Mouse (Mus musculus) hindbrain, postnatal 0 days (tissue): ENCODE data around the gene Ech1. TPM values are rescaled to one million over a fixed set of nuclear protein-coding genes. Genes with fewer than 3 reads are reported as not detected.

Experiments used
- ATAC-seq: fragments of 200-750 bp; cut with Nextera tagmentation; 2 replicates; pipeline ENCODE4 v1.8.0; 2017; ENCODE audit warnings: mild to moderate bottlenecking, moderate TSS enrichment, moderate library complexity
- DNase-seq: peaks from one replicate; pipeline ENCODE4 v3.0.0-alpha.2; 2015; ENCODE audit warnings: low spot score
- H3K27ac ChIP-seq: fragments of 300-500 bp; sonication (generic); 2 replicates; pipeline ENCODE4 v1.5.1; 2014; ENCODE audit warnings: mild to moderate bottlenecking
- H3K27me3 ChIP-seq: fragments of 300-500 bp; sonication (generic); 2 replicates; pipeline ENCODE4 v1.6.1; 2014; ENCODE audit warnings: low read length, mixed read lengths; ENCODE audit not compliant: insufficient read depth
- H3K36me3 ChIP-seq: fragments of 300-500 bp; sonication (generic); 2 replicates; pipeline ENCODE4 v1.6.1; 2014; ENCODE audit warnings: low read length, mixed read lengths; ENCODE audit not compliant: insufficient read depth
- H3K4me1 ChIP-seq: fragments of 300-500 bp; sonication (generic); 2 replicates; pipeline ENCODE4 v1.6.1; 2014; ENCODE audit warnings: antibody characterized with exemption, low read length, mixed read lengths; ENCODE audit not compliant: insufficient read depth
- H3K4me2 ChIP-seq: fragments of 300-500 bp; sonication (generic); 2 replicates; pipeline ENCODE4 v1.6.1; 2014; ENCODE audit warnings: low read depth, mild to moderate bottlenecking, low read length, moderate library complexity, mixed read lengths
- H3K4me3 ChIP-seq: fragments of 300-500 bp; sonication (generic); 2 replicates; pipeline ENCODE4 v1.5.1; 2014; ENCODE audit warnings: low read length
- H3K9ac ChIP-seq: fragments of 300-500 bp; sonication (generic); replicated peaks from 2 replicates; pipeline ENCODE4 v1.6.1; 2014; ENCODE audit warnings: mild to moderate bottlenecking, low read length, moderate library complexity, mixed read lengths
- H3K9me3 ChIP-seq: fragments of 300-500 bp; sonication (generic); 2 replicates; pipeline ENCODE4 v1.6.1; 2016; ENCODE audit warnings: low read length, mixed read lengths
- CTCF ChIP-seq: IDR thresholded peaks from 2 replicates; pipeline ENCODE4 v1.5.1; 2016; ENCODE audit warnings: antibody characterized with exemption, control low read depth, low read depth
- WGBS: fragments of 180-500 bp; shearing (Covaris S2); extraction: QIAGEN DNeasy Blood & Tissue Kit; methylation state at CpG from one replicate; pipeline ENCODE4 v1.1.7; 2014; 5-methylcytosine and 5-hydroxymethylcytosine counted together
- polyA plus RNA-seq: library from polyadenylated mRNA; unstranded; fragments of >200 nt; fragmentation: Nextera tagmentation; extraction: Ambion mirVana; gene quantifications from 2 replicates; pipeline ENCODE4 v1.2.1, GENCODE M21; 2015
- total RNA-seq: library from RNA; depleted of rRNA; stranded (reverse); fragments of >200 nt; gene quantifications from 2 replicates; pipeline ENCODE4 v1.2.3, GENCODE M21; 2014

The Ech1 gene
- total and polyA plus RNA-seq, 2 experiments from 2014 or later, result 122 to 131 TPM

DNA sequence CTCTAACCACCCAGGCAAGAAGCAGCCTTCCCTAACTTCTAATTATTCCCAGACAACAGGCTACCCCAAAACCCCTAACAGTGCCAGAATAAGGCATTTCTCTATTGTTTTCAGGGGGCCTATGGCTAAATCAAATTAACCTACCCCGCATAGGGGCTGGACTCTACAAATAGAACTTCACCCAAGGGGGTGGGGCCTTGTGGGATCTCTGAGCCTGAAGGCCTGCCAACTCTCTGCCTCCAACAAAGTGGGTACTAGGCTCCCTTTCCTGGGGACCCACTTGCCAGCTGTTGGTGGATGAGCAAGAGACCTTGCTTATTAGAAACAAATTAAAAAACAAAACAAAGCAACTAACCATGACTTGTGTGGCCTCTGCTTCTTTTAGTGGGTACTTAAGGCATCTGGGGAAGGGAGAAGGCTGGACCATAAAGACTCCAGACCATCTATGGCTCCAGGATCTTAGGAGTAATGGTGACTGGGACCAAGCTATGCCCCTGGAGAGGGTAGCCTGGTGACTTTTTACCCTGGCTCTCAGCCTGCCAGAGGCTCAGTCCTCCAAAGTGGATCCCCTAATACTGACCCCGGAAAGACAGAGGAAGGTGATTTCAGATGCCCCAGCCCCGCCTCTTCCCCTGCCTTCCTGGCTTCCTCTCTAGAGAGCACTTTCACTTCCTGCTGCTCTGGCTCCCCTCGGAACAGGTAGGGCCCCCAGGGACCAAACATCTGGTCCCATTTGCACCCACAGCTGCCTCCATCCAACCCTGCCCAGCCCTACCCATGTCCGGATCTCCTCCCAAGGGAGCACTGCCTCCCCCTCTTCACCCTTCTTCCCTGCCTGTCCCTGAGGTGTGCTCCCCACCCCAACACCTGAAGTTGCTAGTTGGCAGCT is 36.5 kb upstream of the Ech1 start, which contains the start of gene Rinl:
TSS of gene Rinl (plus strand) at position 663 of the 889 bp plus-strand sequence.
- no peak for ATAC-seq
- no peak within 1 kb of the TSS for H3K9ac ChIP-seq
- no peaks in the 10 kb centered on the region for H3K4me1 ChIP-seq
- WGBS, result 68% methylated on average over 5 of the region's 5 CpGs
- TF ChIP-seq CTCF, result no peak
- H3K27ac ChIP-seq, result no peak within 1 kb of the TSS
- H3K27me3 ChIP-seq, result no peaks in the 10 kb centered on the region
- no peaks in the 10 kb centered on the region; the same call in 1 of the 2 replicates for H3K36me3 ChIP-seq
- no peak for DNase-seq
- H3K9me3 ChIP-seq, result no peaks in the 10 kb centered on the region
- no peak within 1 kb of the TSS for H3K4me2 ChIP-seq
- no peak within 1 kb of the TSS for H3K4me3 ChIP-seq

DNA sequence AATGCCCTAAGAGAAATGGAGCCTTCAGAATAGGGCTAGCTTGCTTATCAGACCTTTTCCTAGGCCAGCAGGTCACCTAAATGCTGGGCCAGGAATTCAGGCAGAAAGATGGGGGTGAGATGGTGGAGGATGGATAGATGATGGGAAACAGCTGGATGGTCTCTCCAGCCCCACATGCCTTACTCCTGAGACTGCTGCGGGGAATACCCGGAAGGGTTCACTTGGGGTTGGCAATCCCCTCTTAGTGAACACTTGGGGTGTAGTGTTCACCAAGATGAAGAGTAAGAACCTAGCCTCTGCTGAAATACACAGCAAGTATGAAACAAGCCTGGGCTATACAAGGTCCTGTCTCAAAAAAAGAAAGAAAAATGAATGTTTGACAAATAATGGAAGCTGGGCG is 35.8 kb upstream of the Ech1 start:
- 89% methylated on average over 3 of the region's 3 CpGs for WGBS
- H3K4me1 ChIP-seq, result no peaks in the 10 kb centered on the region
- no peak overlapping the region for H3K4me3 ChIP-seq
- ATAC-seq, result no peak
- no peak overlapping the region for H3K27ac ChIP-seq
- H3K9ac ChIP-seq, result no peak overlapping the region
- no peaks in the 10 kb centered on the region for H3K9me3 ChIP-seq
- H3K36me3 ChIP-seq, result no peaks in the 10 kb centered on the region; the same call in 1 of the 2 replicates
- H3K27me3 ChIP-seq, result no peaks in the 10 kb centered on the region
- DNase-seq, result no peak
- no peak for TF ChIP-seq CTCF
- no peak overlapping the region for H3K4me2 ChIP-seq

DNA sequence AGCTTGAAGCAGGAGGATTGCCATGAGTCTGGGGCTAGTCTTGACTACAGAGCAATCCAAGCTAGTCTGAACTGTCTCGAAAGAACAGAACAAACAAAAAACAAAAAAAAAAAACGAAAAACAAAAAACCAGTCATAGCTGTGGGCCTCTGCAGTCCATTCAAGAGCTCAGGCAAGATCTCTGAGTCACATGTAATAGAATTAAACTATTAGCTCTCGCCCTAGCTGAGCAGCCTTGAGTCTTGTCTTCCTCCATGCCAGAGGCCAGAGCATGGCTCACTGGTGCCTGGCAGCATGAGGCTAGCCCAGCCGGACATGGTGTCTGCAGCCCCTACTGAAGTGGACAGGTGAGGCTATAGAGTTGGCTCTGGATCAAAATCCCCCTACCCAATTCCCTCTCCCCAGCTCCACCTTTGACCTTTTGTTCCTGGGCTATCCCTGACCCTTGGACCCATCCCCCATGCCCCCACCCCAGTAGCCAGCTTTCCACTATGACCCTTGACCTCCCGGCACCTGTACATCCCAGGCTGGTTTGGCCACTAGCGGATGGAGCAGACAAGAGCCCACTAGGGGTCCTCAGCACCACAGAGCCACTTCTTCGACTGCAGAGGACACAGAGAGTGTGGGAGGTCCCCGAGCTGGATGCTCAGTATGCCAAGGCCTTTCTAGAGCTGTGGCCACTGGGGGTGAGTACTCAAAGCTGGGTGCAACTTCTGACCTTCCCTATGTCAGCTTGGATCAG is 34.8 kb upstream of the Ech1 start:
- H3K4me2 ChIP-seq, result no peak overlapping the region
- 49% methylated on average over 8 of the region's 8 CpGs for WGBS
- H3K4me3 ChIP-seq, result no peak overlapping the region
- no peak overlapping the region for H3K9ac ChIP-seq
- no peaks in the 10 kb centered on the region for H3K27me3 ChIP-seq
- H3K36me3 ChIP-seq, result no peaks in the 10 kb centered on the region; the same call in 1 of the 2 replicates
- TF ChIP-seq CTCF, result peak; percentile 52
- no peak overlapping the region for H3K27ac ChIP-seq
- H3K4me1 ChIP-seq, result no peaks in the 10 kb centered on the region
- ATAC-seq, result peak; percentile 25; the same call in 1 of the 2 replicates
- no peaks in the 10 kb centered on the region for H3K9me3 ChIP-seq
- no peak for DNase-seq

DNA sequence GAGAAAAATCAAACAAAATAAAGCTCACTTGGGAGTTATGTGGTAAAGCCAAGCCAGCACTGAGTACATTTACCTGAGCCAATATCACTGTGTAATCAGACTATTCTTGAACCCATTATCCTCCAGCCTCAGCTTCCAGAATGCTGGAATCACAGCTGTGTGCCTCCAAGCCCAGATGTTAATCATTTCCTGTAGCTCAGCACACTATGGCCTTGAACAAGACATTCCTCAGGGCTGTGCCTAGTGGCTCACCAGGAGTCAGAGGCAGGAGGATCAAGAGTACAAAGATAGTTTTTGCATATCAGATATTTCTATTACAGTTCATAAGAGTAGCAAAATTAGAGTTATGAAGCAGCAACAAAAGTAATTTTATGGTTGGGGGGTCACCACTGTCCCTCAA is 33.3 kb upstream of the Ech1 start:
- H3K9me3 ChIP-seq, result no peaks in the 10 kb centered on the region
- no peak for ATAC-seq

DNA sequence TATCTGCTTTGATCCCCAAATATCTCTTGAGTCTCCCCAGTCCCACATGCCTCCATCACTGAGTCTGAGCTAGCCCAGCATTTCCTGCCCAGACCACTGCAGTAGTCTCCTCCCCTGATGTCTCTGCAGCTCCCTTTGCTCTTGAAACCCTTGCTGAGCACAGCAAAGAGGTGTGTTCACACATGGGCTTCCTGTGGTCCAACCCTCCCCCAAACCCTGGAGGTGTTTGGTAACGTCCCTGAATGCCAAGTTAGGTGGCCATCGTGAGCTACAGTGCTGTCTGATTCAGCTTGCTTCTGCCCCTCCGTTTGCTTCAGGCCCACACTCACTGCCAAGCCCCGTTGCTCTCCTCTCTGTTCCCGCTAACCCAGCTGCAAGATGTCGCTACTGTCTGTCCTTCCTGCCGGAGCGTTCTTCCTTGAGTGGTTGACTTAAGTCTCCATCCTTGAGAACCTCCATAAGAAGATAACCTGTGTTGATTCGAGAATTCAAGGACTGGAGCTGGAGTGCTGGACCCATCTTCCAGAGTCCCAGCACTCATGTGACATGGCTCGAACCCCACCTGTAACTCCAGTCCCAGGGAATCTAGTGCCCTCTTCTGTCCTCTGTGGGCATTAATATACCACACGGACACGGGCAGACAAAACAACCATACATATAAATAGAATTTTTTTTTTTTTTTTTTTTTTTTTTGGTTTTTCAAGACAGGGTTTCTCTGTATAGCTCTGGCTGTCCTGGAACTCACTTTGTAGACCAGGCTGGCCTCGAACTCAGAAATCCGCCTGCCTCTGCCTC is 32.4 kb upstream of the Ech1 start:
- Histone ChIP-seq H3K36me3 (no peaks in the 10 kb centered on the region), H3K4me3 (no peak overlapping the region), H3K9me3 (no peaks in the 10 kb centered on the region), H3K4me2 (no peak overlapping the region), H3K4me1 (no peaks in the 10 kb centered on the region), H3K27me3 (no peaks in the 10 kb centered on the region), H3K27ac (no peak overlapping the region), H3K9ac (no peak overlapping the region)
- no peak for DNase-seq
- no peak for TF ChIP-seq CTCF
- 84% methylated on average over 13 of the region's 14 CpGs for WGBS
- no peak for ATAC-seq

More for the DNA sequence above, 33.3 kb upstream of the Ech1 start:
- no peak overlapping the region for H3K9ac ChIP-seq
- no peaks in the 10 kb centered on the region for H3K4me1 ChIP-seq
- H3K27ac ChIP-seq, result no peak overlapping the region
- no peaks in the 10 kb centered on the region for H3K27me3 ChIP-seq
- DNase-seq, result no peak
- H3K4me3 ChIP-seq, result no peak overlapping the region
- no peaks in the 10 kb centered on the region; the same call in 1 of the 2 replicates for H3K36me3 ChIP-seq
- TF ChIP-seq CTCF, result no peak
- H3K4me2 ChIP-seq, result no peak overlapping the region

DNA sequence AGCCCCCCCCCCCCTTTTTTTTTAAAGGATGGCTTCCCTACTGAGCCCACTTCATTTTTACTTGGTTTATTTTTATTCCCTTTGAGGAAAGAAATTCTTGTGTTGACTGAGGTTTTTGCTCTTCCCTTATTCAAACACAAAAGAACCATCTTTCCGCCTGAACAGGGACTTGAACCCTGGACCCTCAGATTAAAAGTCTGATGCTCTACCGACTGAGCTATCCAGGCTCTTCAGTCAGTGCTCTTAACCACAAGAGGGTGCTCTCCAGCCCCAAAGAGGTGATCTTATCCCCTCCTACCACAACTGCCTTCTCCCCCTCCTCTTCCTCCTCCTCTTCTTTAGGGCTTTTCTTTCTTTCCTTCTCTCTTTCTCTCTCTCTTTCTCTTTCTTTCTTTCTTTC is 31.2 kb upstream of the Ech1 start:
- H3K4me1 ChIP-seq, result no peaks in the 10 kb centered on the region
- DNase-seq, result no peak
- peak; percentile 30; the same call in 1 of the 2 replicates for TF ChIP-seq CTCF
- H3K36me3 ChIP-seq, result no peaks in the 10 kb centered on the region
- no peak for ATAC-seq
- no peak overlapping the region for H3K27ac ChIP-seq
- H3K4me2 ChIP-seq, result no peak overlapping the region
- 35% methylated on average over 2 of the region's 2 CpGs for WGBS
- no peak overlapping the region for H3K9ac ChIP-seq
- H3K9me3 ChIP-seq, result no peaks in the 10 kb centered on the region
- H3K27me3 ChIP-seq, result no peaks in the 10 kb centered on the region
- no peak overlapping the region for H3K4me3 ChIP-seq
